Mouse (Mus musculus) granulocyte monocyte progenitor cell, adult 5-6 weeks (primary cell): ENCODE measurements around the gene Akap6. TPM values are rescaled to one million over a fixed set of nuclear protein-coding genes. Genes with fewer than 3 reads are reported as not detected.

Experiments
- ATAC-seq: replicated peaks from 2 replicates; pipeline ENCODE4 v1.8.0; 2016; ENCODE audit warnings: mild to moderate bottlenecking, moderate TSS enrichment, inconsistent platforms; ENCODE audit not compliant: poor library complexity, severe bottlenecking
- total RNA-seq, 2 experiments: library from RNA; stranded (forward) in 1 of 2; stranded (reverse) in 1 of 2; fragments of 200-712, 200-1000 nt in 1 of 2; fragments of >200 nt in 1 of 2; fragmentation: Nextera tagmentation in 1 of 2; gene quantifications; 2 replicates each; pipeline ENCODE4 v1.2.3; 2014 to 2017

Akap6 gene
- not detected in 2 replicates for total RNA-seq (2014; fragmentation: Nextera tagmentation)
- total RNA-seq (2017), result 0.21 TPM in 1 of 2 replicates, not detected in the other

DNA sequence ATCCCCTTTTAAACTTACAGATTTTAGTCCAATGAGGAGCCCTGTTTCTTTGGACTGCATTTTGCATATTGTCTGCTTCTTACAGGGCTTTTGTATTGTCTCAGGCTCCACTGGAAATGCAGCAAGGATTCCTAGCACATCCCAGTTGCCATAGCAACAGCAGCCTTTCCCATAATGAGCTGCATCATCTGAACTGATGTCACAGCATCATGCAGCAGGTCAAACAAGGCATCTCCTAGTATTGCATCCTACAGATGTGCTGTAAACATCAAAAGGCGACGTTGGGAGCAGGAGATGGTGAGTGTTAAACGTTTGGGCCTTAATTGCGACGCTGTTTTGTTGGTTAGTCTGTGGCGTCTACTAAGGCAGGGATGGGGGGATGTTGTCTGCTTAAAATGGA is at the start of gene Akap6:
Akap6 (plus strand) TSS at position 238 of the 400 bp plus-strand sequence.
- no peak for ATAC-seq

DNA sequence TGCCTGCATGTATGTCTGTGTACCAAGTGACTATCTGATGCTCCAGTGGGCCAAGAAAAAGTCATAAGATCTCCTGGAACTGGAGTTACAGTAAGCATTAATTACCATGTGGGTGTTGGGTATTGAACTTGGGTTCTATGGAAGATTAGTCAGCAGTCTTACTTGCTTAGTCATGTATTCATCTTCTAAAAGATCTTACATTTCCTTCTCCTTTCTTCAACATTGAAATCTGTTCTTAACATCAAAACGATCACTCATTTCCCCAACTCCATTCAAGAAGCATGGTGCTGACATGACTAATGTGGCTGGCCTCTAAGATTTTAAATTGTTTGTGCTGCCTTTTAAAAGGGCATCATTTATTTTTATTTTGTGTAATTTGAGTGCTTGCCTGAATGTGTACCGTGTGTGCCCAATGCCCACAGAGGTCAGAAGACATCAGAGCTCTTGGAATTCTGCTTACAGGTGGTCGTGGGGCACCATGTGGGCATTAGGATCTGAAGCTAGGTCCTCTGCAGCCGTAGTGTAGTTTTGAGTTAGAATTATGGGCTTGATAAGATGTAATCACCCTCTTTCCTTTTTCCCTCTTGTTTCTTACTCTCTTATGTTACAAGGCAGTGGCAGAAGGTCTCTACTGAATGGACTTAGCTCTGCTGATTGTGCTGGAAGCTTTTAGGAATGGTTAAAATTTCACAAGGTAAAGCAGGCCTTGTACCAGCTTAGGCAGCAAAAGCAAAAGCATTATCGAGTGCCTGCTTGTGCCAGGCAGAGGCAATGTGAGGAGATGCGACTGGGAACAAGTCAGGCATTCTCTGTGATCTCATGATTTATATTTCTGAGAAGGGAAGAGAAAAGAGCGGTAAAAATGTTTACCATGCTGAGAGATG is 36.0 kb upstream of the Akap6 start:
- ATAC-seq, result no peak

- no peak for ATAC-seq
Observed at GRCm38 (mm10) chr12:52664944-52665343, 34.2 kb upstream of the Akap6 start.

DNA sequence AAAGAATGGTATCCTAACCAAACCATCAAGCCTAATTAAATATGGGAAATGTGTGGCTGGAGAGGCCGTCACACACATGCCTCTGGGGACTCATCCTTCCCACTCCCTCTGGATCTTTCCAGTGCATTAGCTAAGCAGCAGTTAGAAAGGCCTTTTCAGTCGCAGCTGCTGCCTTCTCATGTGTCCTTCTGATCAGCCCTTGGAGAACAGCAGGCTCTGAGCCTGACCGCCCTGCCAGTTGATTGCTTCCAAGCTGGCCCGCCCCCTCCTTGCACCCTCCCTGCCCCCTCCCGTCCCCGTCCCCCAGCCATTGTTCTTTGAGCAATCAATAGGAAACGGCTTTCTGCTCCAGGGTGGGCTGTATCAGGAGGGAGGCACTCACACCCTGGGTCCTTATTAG is 27.7 kb upstream of the Akap6 start:
- no peak for ATAC-seq

DNA sequence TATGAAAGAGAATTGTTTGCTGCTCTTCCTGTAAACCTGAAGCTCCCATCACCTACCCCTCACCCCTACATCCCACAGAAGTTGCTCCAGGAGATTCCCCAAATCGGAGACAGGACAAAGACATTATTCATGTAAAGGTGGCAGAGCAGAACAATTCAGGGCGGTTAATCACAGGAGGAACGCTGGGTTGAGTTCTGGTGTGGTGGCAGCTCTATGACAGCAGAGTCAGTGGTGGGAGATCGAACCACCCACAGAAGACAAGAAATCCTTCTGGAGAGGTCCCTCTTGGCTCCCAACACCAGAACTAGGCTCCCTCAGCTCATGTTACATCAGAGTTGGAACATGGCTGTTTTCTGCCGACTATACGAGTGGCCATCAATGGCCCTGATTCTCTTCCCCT is 27.2 kb upstream of the Akap6 start:
- no peak for ATAC-seq

- no peak for ATAC-seq
Observed at GRCm38 (mm10) chr12:52673361-52673960, 25.7 kb upstream of the Akap6 start.

- ATAC-seq, result no peak
Observed at GRCm38 (mm10) chr12:52675010-52675409, 24.2 kb upstream of the Akap6 start.

DNA sequence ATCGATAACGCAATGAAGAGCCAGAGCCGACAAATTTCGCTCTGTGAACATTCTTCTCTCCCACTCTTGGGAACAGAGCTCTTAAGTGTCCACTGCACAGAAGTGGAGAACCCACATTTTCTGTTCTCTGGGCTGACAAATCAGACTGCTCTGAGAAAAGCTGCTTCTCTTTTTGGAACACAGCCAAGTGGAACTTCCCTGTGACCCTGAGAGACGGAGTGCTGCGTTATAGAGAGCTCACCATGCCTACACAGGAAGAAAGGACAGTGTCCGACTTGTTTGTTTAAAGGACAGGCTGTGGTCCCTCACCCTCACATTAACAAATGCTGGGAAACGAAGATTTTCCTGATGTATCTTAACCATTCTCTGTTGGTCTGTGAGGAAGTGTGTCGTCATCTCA is 11.8 kb upstream of the Akap6 start:
- 0 out of 2 replicates have a peak, but pooled peaks have one; percentile 27 for ATAC-seq

- 0 out of 2 replicates have a peak, but pooled peaks have one; percentile 29 for ATAC-seq
Observed at GRCm38 (mm10) chr12:52688712-52689111, 10.5 kb upstream of the Akap6 start.

GRCm38 (mm10) chr12:52691552-52691951 is 7.6 kb upstream of the Akap6 start:
- peak; percentile 29; the same call in 1 of the 2 replicates for ATAC-seq

DNA sequence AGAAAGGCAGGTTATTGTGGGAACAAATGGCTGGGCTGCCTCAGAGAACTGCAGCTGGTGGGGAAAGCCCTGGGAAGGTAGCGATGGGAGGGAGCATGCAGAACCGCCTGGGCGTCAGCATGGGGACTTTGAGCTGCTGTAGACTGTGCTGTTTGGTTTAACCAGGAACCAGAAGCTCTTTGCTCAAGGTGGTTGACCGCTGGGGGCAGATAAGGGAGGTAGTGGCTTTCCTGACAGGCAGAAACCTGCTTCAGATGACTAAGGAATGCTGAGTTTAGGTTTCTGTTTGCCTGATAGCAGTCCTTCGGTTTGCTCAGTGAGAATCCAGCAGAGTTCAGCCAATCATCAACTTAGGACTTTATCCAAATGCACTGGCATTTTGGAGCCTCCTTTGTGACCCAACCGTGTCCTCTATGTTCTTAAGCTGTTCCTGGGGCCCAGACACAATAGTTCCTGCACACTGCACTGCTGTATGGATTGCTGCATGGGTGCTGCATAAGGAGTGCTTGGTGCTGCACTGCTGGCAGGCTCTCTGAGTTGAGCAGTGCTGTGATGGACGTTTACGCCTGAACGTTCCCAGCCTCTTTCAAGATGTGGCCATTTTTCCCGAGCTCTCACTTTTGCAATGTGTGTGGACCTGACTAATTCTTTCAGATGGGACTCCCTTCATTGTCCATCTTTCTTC is 6.8 kb upstream of the Akap6 start:
- ATAC-seq, result peak; percentile 54

- ATAC-seq, result no peak
Observed at GRCm38 (mm10) chr12:52697407-52698109, 1.6 kb upstream of the Akap6 start.

DNA sequence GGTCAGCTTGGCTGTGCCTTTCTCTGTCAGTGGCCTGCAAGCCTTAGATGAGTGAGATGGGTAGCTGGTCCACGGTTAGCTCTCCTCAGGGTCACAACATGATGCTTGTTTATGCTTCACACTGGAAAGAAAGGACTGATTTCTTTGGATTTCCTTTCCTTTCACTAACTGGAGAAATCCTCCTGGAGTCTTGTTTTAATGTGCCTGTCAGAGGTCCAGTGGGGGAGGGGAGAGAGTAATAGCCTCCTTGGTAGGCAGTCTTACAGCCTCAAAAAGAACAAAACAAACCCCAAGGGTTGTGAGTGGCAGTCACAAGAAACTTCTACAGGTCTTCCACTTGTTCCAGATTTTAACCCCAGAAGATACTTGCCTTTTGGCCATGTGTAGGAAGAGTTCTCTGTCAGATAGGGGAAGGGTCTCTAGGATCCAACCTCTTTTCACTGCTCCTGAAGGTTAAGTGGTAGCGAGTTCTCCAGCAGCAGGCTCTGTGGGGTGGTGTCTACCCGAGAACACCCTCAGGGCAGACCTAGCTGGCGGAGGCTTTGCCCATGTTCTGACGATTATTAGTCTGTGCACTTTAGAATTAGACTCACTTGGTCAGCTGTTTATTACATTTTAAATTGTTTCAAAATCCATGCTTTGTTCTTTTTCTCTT is 780 bp upstream of the Akap6 start:
- ATAC-seq, result no peak

DNA sequence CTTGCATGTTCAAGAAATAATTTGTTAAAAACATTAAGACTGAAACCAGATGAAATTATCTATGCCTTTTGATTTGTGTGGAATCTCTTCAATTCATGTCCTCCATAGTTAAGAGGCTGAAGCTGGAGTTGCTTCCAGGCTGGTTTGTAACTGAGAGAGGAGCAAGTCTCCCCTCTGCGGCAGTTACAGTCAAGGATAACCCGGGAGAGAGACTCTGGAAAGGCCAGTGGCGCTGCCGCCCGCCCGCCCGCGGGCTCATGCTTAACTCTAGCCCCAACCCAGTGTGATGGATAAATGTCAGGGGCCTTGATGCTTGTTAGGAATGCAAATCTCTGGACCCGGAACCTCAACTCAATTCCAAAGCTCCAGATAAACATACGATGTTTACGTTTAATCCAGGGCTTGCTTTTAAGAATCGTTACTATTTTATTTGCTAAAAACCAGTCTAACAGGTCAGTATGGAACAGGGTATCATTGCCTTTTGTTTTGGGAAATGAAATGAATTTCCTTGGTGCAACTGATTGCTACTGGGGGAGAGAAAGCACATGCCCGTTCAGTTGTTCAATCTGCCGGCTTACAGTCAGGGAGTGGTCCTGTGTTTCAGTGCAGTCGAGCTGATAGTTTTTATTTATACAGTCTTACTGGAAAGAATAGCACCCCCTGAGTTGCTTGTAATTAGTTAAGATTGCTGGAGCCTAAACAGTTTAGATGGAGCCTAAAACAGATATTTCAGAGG is 946 bp downstream of the Akap6 start:
- no peak for ATAC-seq

GRCm38 (mm10) chr12:52700697-52701191 is 1.6 kb downstream of the Akap6 start:
- no peak for ATAC-seq

DNA sequence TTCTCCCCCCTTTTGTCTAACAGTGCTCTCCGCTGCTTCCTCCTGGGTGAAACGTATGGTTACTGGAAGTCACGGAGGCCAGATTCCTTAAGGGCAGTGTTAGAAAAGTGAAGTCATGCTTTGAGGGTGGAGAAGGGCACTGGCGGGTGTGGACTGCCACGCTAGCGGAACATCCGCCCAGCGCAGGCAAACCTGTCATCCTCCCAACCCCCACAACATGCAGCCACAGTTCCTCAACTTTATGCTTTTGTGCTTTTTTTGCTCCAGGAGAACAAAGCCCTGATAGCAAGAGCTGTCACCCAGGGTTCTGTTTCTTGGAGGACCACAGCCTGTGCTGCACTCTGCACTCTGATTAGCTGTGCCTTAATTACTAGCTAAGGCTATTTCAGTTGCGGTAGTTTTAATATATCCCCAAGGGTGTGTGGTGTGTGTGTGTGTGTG is 2.0 kb downstream of the Akap6 start:
- peak; percentile 91 for ATAC-seq

GRCm38 (mm10) chr12:52702368-52702967 is 3.3 kb downstream of the Akap6 start:
- no peak for ATAC-seq

- no peak for ATAC-seq
Observed at GRCm38 (mm10) chr12:52704081-52704480, 4.9 kb downstream of the Akap6 start.
